Mouse (Mus musculus) CH12.LX (cell line): ENCODE data around the gene Foxa1. TPM values are rescaled to one million over a fixed set of nuclear protein-coding genes. Genes with fewer than 3 reads are reported as not detected.
A peak's percentile ranks its signal among the peaks of the same experiment; 100 is the strongest.

ENCODE experiments used
- DNase-seq: peaks from one replicate; pipeline ENCODE4 v3.0.0-alpha.2; 2013; ENCODE audit errors: extremely low read depth
- H3K27ac ChIP-seq: 2 replicates; pipeline ENCODE4 v1.5.1; 2012; ENCODE audit warnings: low read depth, mild to moderate bottlenecking, control low read depth, moderate library complexity; ENCODE audit not compliant: insufficient read depth
- H3K27me3 ChIP-seq: replicated peaks from 2 replicates; pipeline ENCODE3; 2012; ENCODE audit warnings: inconsistent platforms
- H3K36me3 ChIP-seq, 2 experiments: replicated peaks in 1 of 2; 2 replicates each; pipeline versions ENCODE3 to v1.6.1; 2012; ENCODE audit warnings: inconsistent platforms in 1 of 2, low read length in 1 of 2, mild to moderate bottlenecking in 1 of 2, mixed read lengths in 1 of 2, moderate library complexity in 1 of 2; ENCODE audit not compliant: control insufficient read depth in 1 of 2, insufficient read depth in 1 of 2
- H3K4me1 ChIP-seq, 2 experiments: 2 replicates each; pipeline ENCODE4 v1.6.1; 2012; ENCODE audit warnings: inconsistent platforms in 1 of 2, moderate library complexity in 1 of 2; ENCODE audit not compliant: insufficient read depth in 2 of 2, control insufficient read depth in 1 of 2
- H3K4me2 ChIP-seq: 2 replicates; pipeline ENCODE4 v1.6.1; 2012; ENCODE audit warnings: low read depth, mild to moderate bottlenecking, control low read depth; ENCODE audit not compliant: poor library complexity, insufficient read depth, severe bottlenecking
- H3K4me3 ChIP-seq, 3 experiments: fragments of 150-350 bp in 1 of 3; sonication (generic) in 1 of 3; replicated peaks in 1 of 3; 2 replicates each; pipeline versions ENCODE3 to v1.5.1; 2011 to 2012; ENCODE audit warnings: low read depth in 2 of 3, low read length in 2 of 3, mild to moderate bottlenecking in 2 of 3, moderate library complexity in 2 of 3, control low read depth in 1 of 3, improper control_type of control experiment in 1 of 3, inconsistent platforms in 1 of 3, mixed read lengths in 1 of 3; ENCODE audit not compliant: poor library complexity in 1 of 3
- H3K79me2 ChIP-seq: replicated peaks from 2 replicates; pipeline ENCODE4 v1.6.1; 2012; ENCODE audit warnings: mild to moderate bottlenecking, moderate library complexity; ENCODE audit not compliant: control insufficient read depth, poor library complexity, insufficient read depth, severe bottlenecking; ENCODE audit errors: extremely low read depth
- H3K9ac ChIP-seq: 2 replicates; pipeline ENCODE4 v1.6.1; 2012; ENCODE audit warnings: low read depth, mild to moderate bottlenecking, control low read depth, moderate library complexity; ENCODE audit not compliant: insufficient read depth
- H3K9me3 ChIP-seq: replicated peaks from 2 replicates; pipeline ENCODE3; 2012; ENCODE audit warnings: low read length, inconsistent platforms, mixed read lengths
- BHLHE40 ChIP-seq: IDR thresholded peaks from 2 replicates; pipeline ENCODE4 v1.6.1; 2011; ENCODE audit warnings: mild to moderate bottlenecking, low read depth, low read length, improper control_type of control experiment
- CHD1 ChIP-seq: IDR thresholded peaks from 2 replicates; pipeline ENCODE4 v1.6.1; 2012; ENCODE audit warnings: low read depth, low read length, improper control_type of control experiment, inconsistent platforms
- CHD2 ChIP-seq: IDR thresholded peaks from 2 replicates; pipeline ENCODE4 v1.6.1; 2011; ENCODE audit warnings: low read length, improper control_type of control experiment
- CTCF ChIP-seq, 2 experiments: IDR thresholded peaks in 1 of 2; conservative IDR thresholded peaks in 1 of 2; 2 replicates each; pipeline ENCODE4 v1.5.1; 2011 to 2012; ENCODE audit warnings: low read depth in 2 of 2, low read length in 2 of 2, improper control_type of control experiment in 1 of 2, inconsistent platforms in 1 of 2, mild to moderate bottlenecking in 1 of 2, moderate library complexity in 1 of 2
- E2F4 ChIP-seq: IDR thresholded peaks from 2 replicates; pipeline ENCODE4 v1.6.1; 2011; ENCODE audit warnings: low read depth, low read length, improper control_type of control experiment; ENCODE audit not compliant: insufficient replicate concordance
- ELF1 ChIP-seq: IDR thresholded peaks from 2 replicates; pipeline ENCODE4 v1.6.1; 2014; ENCODE audit warnings: low read depth, mild to moderate bottlenecking, inconsistent platforms, low read length, improper control_type of control experiment
- ETS1 ChIP-seq: conservative IDR thresholded peaks from 2 replicates; pipeline ENCODE4 v1.6.1; 2012; ENCODE audit warnings: low read depth, mild to moderate bottlenecking, inconsistent platforms, low read length, improper control_type of control experiment, moderate library complexity
- GABPA ChIP-seq: IDR thresholded peaks from 2 replicates; pipeline ENCODE4 v1.6.1; 2012; ENCODE audit warnings: low read depth, low read length, improper control_type of control experiment, inconsistent platforms; ENCODE audit not compliant: insufficient replicate concordance
- IRF4 ChIP-seq: IDR thresholded peaks from 2 replicates; pipeline ENCODE4 v1.6.1; 2014; ENCODE audit warnings: low read depth, mild to moderate bottlenecking, inconsistent platforms, low read length, improper control_type of control experiment
- JUN ChIP-seq: IDR thresholded peaks from 2 replicates; pipeline ENCODE4 v1.6.1; 2011; ENCODE audit warnings: low read depth, mild to moderate bottlenecking, low read length, improper control_type of control experiment, moderate library complexity; ENCODE audit not compliant: insufficient read depth
- JUND ChIP-seq: conservative IDR thresholded peaks from 2 replicates; pipeline ENCODE4 v1.6.1; 2011; ENCODE audit warnings: low read depth, low read length, improper control_type of control experiment
- MAX ChIP-seq: IDR thresholded peaks from 2 replicates; pipeline ENCODE4 v1.6.1; 2011; ENCODE audit warnings: low read length, improper control_type of control experiment
- NELFE ChIP-seq: IDR thresholded peaks from 2 replicates; pipeline ENCODE4 v1.6.1; 2011; ENCODE audit warnings: low read depth, low read length, improper control_type of control experiment
- NRF1 ChIP-seq: IDR thresholded peaks from 2 replicates; pipeline ENCODE4 v1.6.1; 2014; ENCODE audit warnings: low read depth, mild to moderate bottlenecking, inconsistent platforms, low read length, improper control_type of control experiment, moderate library complexity
- POLR2A ChIP-seq: IDR thresholded peaks from 2 replicates; pipeline ENCODE4 v1.6.1; 2011; ENCODE audit warnings: low read depth, mild to moderate bottlenecking, improper control_type of control experiment, low read length
- POLR2AphosphoS2 ChIP-seq: IDR thresholded peaks from 2 replicates; pipeline ENCODE4 v1.6.1; 2011; ENCODE audit warnings: low read depth, low read length, improper control_type of control experiment
- RAD21 ChIP-seq: IDR thresholded peaks from 2 replicates; pipeline ENCODE4 v1.6.1; 2011; ENCODE audit warnings: low read depth, mild to moderate bottlenecking, low read length, improper control_type of control experiment, moderate library complexity
- SIN3A ChIP-seq: IDR thresholded peaks from 2 replicates; pipeline ENCODE4 v1.6.1; 2012; ENCODE audit warnings: low read length, improper control_type of control experiment, inconsistent platforms
- SMC3 ChIP-seq: IDR thresholded peaks from 2 replicates; pipeline ENCODE4 v1.6.1; 2011; ENCODE audit warnings: low read depth, low read length, improper control_type of control experiment
- UBTF ChIP-seq: IDR thresholded peaks from 2 replicates; pipeline ENCODE4 v1.6.1; 2012; ENCODE audit warnings: low read depth, mild to moderate bottlenecking, inconsistent platforms, low read length, improper control_type of control experiment, moderate library complexity
- USF1 ChIP-seq: IDR thresholded peaks from 2 replicates; pipeline ENCODE4 v1.6.1; 2014; ENCODE audit warnings: low read depth, mild to moderate bottlenecking, inconsistent platforms, low read length, improper control_type of control experiment
- ZC3H11A ChIP-seq: IDR thresholded peaks from 2 replicates; pipeline ENCODE4 v1.6.1; 2012; ENCODE audit warnings: low read depth, mild to moderate bottlenecking, inconsistent platforms, low read length, improper control_type of control experiment
- dilution Hi-C: fragments of 300-500 bp; cut with MboI; formaldehyde crosslinking; loops from 2 replicates; pipeline ENCODE4 v1.14.3; 2020; ENCODE audit warnings: low sequenced_read_pairs; ENCODE audit not compliant: extremely low pct_unique_long_range_greater_than_20kb, extremely low pct_ligation_motif_present
- in situ Hi-C: fragments of 300-500 bp; cut with MboI; formaldehyde crosslinking; loops from 3 replicates; pipeline ENCODE4 v1.14.3; 2019; ENCODE audit warnings: low sequenced_read_pairs, low pct_ligation_motif_present, low pct_unique_long_range_greater_than_20kb, mixed read lengths
- polyA plus RNA-seq: library from polyadenylated mRNA; unstranded; fragments of >175 nt; gene quantifications from 2 replicates; pipeline ENCODE4 v1.2.1, GENCODE M21; 2012; ENCODE audit warnings: low read depth; ENCODE audit not compliant: insufficient read length
- total RNA-seq, 2 experiments: library from RNA; depleted of rRNA; stranded (reverse); fragments of 300-350 nt in 1 of 2; fragments of >200 nt in 1 of 2; gene quantifications; 2 replicates each; pipeline ENCODE4 v1.2.3; 2012 to 2014

Foxa1 gene
- total and polyA plus RNA-seq, 3 experiments: not detected

DNA sequence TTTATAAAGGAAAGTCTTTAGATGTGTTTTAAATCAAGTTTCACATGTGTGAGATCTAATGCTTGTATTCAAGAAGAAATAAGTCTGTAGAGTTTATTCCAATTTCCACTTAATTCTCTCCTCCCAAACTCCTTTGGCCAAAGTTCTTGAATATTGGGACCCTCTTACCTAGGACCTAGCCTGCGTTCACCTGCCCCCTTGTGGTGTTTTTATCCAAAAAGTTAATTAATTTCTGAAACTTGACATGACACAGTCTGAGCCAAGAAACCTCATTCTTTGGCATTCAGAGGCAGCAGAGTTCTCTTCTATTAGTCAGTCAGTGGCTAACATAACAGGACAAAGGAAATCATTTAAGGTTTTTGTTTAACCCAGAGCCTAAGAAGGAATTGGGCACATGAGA, 32.2 kb downstream of the Foxa1 start:
- dilution Hi-C loops (no loop called here), in situ Hi-C loops (no loop called here)
- DNase-seq: no peak
- no peaks in the 10 kb centered on the region for H3K36me3 ChIP-seq
- TF ChIP-seq RAD21 (peak; percentile 28), CHD1 (no peak), CTCF (conservative IDR thresholded peaks at IDR 0.05 in 1 of 2, IDR thresholded peaks at IDR 0.05 in 1 of 2; ENCODE audit: low read depth in 2 of 2, low read length in 2 of 2) (peak in 1 of 2 experiments; percentile 42; a peak in 2 of 4 replicates), SMC3 (peak; percentile 50), IRF4 (no peak)
- H3K4me2 ChIP-seq: no peak overlapping the region
- no peaks in the 10 kb centered on the region for H3K9me3 ChIP-seq
- no peak overlapping the region for H3K9ac ChIP-seq
- H3K4me1 ChIP-seq: no peaks in the 10 kb centered on the region
- no peaks in the 10 kb centered on the region for H3K79me2 ChIP-seq
- no peak overlapping the region for H3K27ac ChIP-seq
- no peak overlapping the region for H3K4me3 ChIP-seq
- no peaks in the 10 kb centered on the region for H3K27me3 ChIP-seq

DNA sequence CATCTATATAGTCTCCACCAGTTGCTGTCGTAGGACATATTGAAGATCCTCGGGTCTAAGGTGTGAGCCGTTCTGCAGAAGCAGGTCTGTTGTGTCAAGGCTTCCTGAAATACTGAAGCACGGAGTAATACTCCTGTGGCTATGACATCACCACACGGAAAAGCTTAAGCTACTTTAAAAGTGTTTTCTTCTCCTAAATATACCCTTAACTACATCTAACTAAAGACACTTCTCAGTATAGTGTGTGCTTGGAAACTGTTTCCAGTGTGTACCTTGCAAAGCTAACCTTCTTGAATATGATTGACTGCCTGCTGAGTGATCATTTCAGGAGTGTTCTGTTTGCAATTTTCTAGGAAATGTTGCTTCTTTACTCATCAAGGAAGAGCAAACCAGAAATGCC, 35.2 kb downstream of the Foxa1 start:
- no peak for DNase-seq
- in situ Hi-C loops: no loop called here
- H3K27me3 ChIP-seq: no peaks in the 10 kb centered on the region
- no peaks in the 10 kb centered on the region for H3K9me3 ChIP-seq
- H3K36me3 ChIP-seq: no peaks in the 10 kb centered on the region
- H3K4me2 ChIP-seq: no peak overlapping the region
- H3K9ac ChIP-seq: no peak overlapping the region
- no peaks in the 10 kb centered on the region for H3K79me2 ChIP-seq
- H3K27ac ChIP-seq: no peak overlapping the region
- no peak for TF ChIP-seq NELFE
- no peak for TF ChIP-seq CTCF (conservative IDR thresholded peaks at IDR 0.05 in 1 of 2, IDR thresholded peaks at IDR 0.05 in 1 of 2; ENCODE audit: low read depth in 2 of 2, low read length in 2 of 2)
- TF ChIP-seq ELF1: no peak
- no peak for TF ChIP-seq CHD2
- no peak for TF ChIP-seq SIN3A
- TF ChIP-seq GABPA: no peak
- no peak for TF ChIP-seq UBTF
- no peak for TF ChIP-seq USF1
- TF ChIP-seq E2F4: no peak
- TF ChIP-seq POLR2AphosphoS2: no peak
- no peak for TF ChIP-seq ZC3H11A
- TF ChIP-seq NRF1: no peak
- TF ChIP-seq SMC3: no peak
- no peak for TF ChIP-seq JUN
- TF ChIP-seq JUND: no peak
- TF ChIP-seq BHLHE40: no peak
- no peak for TF ChIP-seq POLR2A
- no peak for TF ChIP-seq ETS1
- TF ChIP-seq MAX: no peak
- TF ChIP-seq, all 38 proteins: peak for 0
- Histone ChIP-seq H3K4me1 (no peaks in the 10 kb centered on the region), H3K4me3 (no peak overlapping the region)
- dilution Hi-C loops: no loop called here
